ENCODE assay signal across 1 mouse cellular context in genomic region chr8:119423631-119424141, GRCm38 (mm10).
TF ChIP-seq lines count a peak whose summit lies in the region.

No protein-coding gene starts in this region.

TF ChIP-seq in CH12.LX, 34 proteins besides CTCF, POLR2A, EP300 and RAD21 (continued from another document):
- TF ChIP-seq CHD1 (IDR thresholded peaks at IDR 0.05; ENCODE audit: low read depth, low read length) = no peak
- TF ChIP-seq UBTF (IDR thresholded peaks at IDR 0.05; ENCODE audit: low read depth, low read length) = peak; percentile 30; the same call in 1 of the 2 replicates
- TF ChIP-seq ELF1 (IDR thresholded peaks at IDR 0.05; ENCODE audit: low read depth, low read length) = peak; percentile 88
- TF ChIP-seq SMC3 (IDR thresholded peaks at IDR 0.05; ENCODE audit: low read depth, low read length) = no peak
- TF ChIP-seq MAFK (IDR thresholded peaks at IDR 0.05; ENCODE audit: insufficient replicate concordance, low read length) = peak; percentile 65; the same call in 1 of the 2 replicates
- no peak for TF ChIP-seq PAX5 (IDR thresholded peaks at IDR 0.05; ENCODE audit: low read length)
- TF ChIP-seq TBP (conservative IDR thresholded peaks at IDR 0.05; ENCODE audit: low read depth, low read length) = 0 out of 2 replicates have a peak, but pooled peaks have one; percentile 15
- peak; percentile 43 for TF ChIP-seq HCFC1 (IDR thresholded peaks at IDR 0.05; ENCODE audit: low read depth, low read length)
- TF ChIP-seq NRF1 (IDR thresholded peaks at IDR 0.05; ENCODE audit: low read depth, low read length) = no peak
- TF ChIP-seq ZC3H11A (IDR thresholded peaks at IDR 0.05; ENCODE audit: low read depth, low read length) = no peak
- TF ChIP-seq KAT2A (IDR thresholded peaks at IDR 0.05; ENCODE audit: insufficient replicate concordance, low read length) = 0 out of 2 replicates have a peak, but pooled peaks have one; percentile 30
- TF ChIP-seq MXI1 (IDR thresholded peaks at IDR 0.05; ENCODE audit: low read depth, low read length) = peak; percentile 52; the same call in 1 of the 2 replicates
- TF ChIP-seq USF1 (IDR thresholded peaks at IDR 0.05; ENCODE audit: low read depth, low read length) = peak; percentile 47; the same call in 1 of the 2 replicates
- TF ChIP-seq ETS1 (conservative IDR thresholded peaks at IDR 0.05; ENCODE audit: low read depth, low read length) = peak; percentile 99
